Mouse (Mus musculus): ENCODE data around the gene P2rx7.

DNA sequence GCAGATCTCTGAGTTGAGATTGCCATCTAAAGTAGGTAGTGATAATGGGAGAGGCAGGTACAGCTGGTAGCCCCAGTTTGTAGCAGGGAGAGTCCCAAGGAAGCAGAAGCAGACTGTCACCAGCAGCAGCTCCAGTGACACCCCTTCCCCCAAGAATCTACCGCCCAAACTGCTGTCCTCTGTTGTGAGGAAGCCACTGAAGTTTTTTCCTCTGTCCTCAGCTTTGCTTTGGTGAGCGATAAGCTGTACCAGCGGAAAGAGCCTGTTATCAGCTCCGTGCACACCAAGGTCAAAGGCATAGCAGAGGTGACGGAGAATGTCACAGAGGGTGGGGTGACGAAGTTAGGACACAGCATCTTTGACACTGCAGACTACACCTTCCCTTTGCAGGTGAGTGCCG lies 8.8 kb downstream of the P2rx7 start:
- TF ChIP-seq CTCF (IDR thresholded peaks at IDR 0.05) (no peak), EP300 (IDR thresholded peaks at IDR 0.05) (no peak)

Data from lung, postnatal 0 days (tissue).